Mouse (Mus musculus) G1E (cell line): ENCODE data around the gene Isg20.
A peak's percentile ranks its signal among the peaks of the same experiment; 100 is the strongest.

Experiments used
- CTCF ChIP-seq: IDR thresholded peaks from 2 replicates; pipeline ENCODE4 v1.5.1; 2012; ENCODE audit warnings: low read depth, low read length, inconsistent platforms, mixed read lengths
- GATA1 ChIP-seq: IDR thresholded peaks from 2 replicates; pipeline ENCODE4 v1.6.1; 2012; ENCODE audit warnings: borderline replicate concordance, low read length, inconsistent platforms, mixed read lengths
- GATA2 ChIP-seq: IDR thresholded peaks from 2 replicates; pipeline ENCODE4 v1.6.1; 2012; ENCODE audit warnings: low read depth, low read length, inconsistent platforms, borderline replicate concordance
- POLR2AphosphoS5 ChIP-seq: IDR thresholded peaks from 2 replicates; pipeline ENCODE4 v1.6.1; 2012; ENCODE audit warnings: low read depth, low read length, inconsistent platforms; ENCODE audit not compliant: insufficient replicate concordance
- TAL1 ChIP-seq: conservative IDR thresholded peaks from 2 replicates; pipeline ENCODE4 v1.6.1; 2012; ENCODE audit warnings: low read depth, low read length, inconsistent platforms, mixed read lengths

DNA sequence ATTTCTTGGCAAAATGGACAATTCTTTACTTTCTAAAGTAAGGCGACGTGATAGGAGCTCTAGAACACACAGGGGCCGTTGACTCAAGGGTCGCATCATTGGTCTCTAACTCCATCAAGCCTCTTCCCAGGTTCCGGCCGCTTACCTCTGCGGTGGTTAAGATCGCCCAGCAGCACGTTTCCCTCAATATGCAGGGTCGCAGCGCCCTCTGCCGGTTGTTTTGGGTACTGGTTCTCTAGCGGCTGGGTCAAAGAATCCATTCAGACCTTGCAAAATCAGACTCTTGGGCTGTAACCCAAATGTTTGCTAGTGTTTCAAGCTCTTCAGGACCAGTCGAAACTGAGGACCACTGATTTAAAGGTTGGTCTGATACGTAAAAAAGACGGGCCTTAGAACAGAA lies 22.6 kb upstream of the Isg20 start:
- TF ChIP-seq POLR2AphosphoS5 (no peak), CTCF (peak; percentile 80), GATA1 (no peak), GATA2 (no peak), TAL1 (no peak)
